Mouse (Mus musculus) layer of hippocampus, adult 8-10 months (tissue): ENCODE data around the gene Armc3. TPM values are rescaled to one million over a fixed set of nuclear protein-coding genes. Genes with fewer than 3 reads are reported as not detected.
A peak's percentile ranks its signal among the peaks of the same experiment; 100 is the strongest.

Experiments
- DNase-seq, 2 experiments: peaks; one replicate each; pipeline ENCODE4 v3.0.0; 2022; ENCODE audit warnings: low spot score in 2 of 2
- total RNA-seq, 4 experiments: library from RNA; stranded (reverse); gene quantifications; 2 replicates each; pipeline ENCODE4 v1.2.4; 2022

Armc3 gene
- 1 to 10 TPM in 1 of 4 experiments, under 1 TPM in 3; 0.66 to 1.2 (median 0.87) TPM for total RNA-seq

DNA sequence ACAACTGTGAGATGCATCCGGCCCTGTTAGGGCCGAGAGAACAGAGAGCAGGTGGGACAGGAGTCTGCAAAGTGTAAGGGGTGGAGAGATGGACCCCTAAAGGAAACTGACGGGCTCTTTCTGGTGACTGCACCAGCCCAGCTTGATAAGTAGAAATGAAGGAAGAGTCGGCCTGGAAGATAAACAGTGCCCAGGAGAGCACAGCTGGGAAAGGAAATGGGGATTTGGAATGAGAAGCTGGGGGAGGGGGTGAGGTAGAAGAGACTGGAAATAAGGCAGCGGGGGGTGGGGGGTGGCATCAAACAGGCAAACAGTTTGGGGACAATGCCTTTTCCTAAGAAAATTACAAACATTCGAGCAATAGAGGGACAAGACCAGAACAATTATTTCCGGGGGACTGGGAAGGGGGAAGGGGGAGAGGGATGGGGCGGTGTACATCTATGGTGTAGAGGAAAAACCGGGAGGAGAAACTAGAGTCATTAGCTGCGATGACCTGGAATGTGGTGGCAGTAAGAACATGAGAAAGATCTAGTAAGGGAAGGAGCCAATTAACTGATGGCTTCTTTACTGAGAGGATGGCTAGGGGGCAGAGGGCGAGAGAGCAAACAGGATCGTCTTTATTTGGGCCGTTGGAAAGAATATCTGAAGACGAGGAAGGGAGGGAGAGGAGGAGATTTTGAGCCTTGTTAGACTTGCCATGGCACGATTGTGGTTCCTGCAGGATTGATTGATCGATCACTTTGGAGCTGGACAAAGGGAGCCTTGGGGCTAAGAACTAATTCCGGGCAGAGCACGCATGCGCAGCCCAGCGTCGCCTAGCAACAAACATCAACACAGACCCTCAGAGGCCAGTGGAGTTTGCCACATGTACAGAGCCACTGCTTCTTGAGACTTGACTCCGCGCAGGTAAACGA is at the start of gene Armc3:
TSS of gene Armc3 (plus strand) at position 851 of the 914 bp plus-strand sequence.
- DNase-seq: peak; percentile 25 to 60

DNA sequence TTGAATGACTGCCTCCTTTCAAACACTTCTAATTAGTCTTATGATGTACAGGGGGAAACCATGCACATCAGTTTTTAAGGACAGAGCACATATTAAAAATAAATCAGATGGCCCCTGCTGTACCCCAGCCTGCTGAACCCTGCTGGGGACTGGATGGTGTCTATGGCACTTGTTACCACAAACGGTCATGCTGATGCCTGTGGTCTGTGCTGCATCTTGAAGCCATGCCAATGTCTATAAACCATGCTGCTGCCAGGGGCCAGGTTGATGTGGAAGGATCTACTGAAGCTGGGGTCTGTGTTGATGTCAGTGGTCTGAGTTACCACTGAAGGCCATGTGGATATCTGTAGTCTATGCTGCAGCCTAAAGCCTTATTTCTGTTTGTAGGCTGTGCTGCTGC is 46.4 kb upstream of the Armc3 start:
- DNase-seq: no peak

- DNase-seq: no peak
These were observed 42.9 kb upstream of the Armc3 start for GRCm38 (mm10) chr2:19156176-19156575.

- no peak for DNase-seq
These were observed 39.6 kb upstream of the Armc3 start for GRCm38 (mm10) chr2:19159539-19159938.

GRCm38 (mm10) chr2:19160368-19161114 is 38.6 kb upstream of the Armc3 start:
- no peak for DNase-seq

DNA sequence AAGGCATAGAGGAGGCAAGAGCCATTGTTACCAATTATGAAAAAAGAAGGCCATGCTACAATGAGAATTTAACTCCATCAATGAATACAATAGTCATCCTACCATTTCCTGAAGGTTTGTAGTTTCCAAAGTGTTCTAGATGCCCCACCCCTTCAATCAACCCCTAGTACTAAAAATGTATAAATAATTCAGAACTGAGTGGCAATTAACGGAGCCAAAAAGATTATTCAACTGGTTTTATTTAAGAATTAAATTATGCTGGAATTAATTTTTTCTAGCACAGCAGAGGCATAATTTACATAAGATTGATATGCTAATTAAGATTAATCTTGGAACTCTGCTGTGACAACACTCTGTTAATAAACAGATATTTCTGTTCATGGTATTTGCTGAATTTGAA is 34.9 kb upstream of the Armc3 start:
- no peak for DNase-seq

DNA sequence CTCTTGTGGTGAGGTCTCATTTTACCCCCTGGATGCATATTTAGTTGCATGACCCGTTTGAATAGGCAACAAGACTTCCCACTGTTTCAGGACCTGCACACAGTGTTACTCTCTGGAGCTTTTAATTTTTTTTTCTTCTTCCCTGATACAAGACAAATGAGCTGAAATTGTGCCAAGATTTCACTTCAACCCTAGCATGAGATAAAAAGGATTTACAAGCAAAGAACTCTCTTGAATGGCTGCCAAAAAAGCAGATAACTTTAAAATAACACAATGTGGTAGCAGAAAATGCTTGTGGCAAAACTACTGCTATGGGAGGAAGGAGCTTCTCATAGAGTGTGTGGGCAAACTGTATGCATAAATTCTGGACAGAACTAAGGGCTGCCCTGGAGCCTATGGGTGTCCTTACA is 22.3 kb upstream of the Armc3 start:
- no peak for DNase-seq

DNA sequence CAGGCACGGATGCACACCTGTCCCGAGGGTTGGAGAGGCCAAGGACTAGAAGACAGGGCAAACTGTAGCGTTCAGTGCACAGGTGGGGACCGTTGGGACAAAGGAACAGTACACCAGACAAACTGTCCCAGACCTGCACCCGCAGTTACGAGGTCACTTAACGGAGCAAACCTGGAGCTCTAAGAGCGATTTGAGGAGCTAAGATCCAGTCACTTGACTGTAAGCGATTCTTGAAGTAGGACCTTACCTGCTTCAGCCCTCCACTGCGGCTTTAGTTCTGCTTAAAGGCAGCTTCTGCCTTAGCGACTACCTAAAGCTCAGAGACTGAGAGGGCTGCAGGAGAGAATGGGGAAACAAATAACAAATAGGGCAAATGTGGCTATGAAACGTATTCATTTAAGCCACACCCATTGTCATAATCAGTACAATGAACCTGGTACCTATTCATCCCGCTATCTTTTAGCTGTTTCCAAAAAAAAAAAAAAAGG is 308 bp downstream of the Armc3 start:
- no peak for DNase-seq

DNA sequence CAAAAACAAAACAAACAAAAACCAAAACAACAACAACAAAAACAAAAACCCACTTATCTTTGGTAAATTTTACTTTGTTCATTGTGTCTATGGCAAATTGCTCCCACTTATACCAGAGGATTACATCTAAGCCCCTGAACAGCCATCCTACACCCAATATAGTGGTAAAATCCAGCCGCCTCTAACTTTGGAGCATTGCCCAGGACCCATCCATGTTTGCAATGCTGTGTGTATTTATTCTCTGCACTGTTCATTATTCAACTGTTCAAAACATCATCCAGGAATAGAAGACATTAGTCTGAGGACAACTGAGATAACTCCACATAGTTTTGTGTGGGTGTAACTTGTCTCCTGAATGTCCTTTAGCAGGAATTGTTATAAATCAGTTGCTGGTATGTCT is 1.0 kb downstream of the Armc3 start:
- no peak for DNase-seq

DNA sequence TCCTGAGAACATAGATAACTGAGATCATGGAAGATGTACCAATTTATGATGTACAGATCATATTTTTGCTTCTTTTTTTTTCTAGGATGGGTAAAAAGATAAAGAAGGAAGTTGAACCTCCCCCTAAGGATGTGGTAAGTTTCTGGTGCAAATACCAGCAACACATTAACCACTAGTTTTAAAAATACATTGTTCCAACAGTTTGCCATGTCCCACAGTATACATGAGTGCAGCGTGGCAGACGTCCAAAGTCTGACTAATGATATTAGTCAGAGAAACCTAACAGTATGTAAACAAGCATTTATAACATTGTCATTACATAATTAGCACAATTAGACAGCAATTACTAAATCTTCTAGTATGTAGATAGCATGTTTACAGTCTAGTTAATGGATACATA is 2.6 kb downstream of the Armc3 start:
- DNase-seq: no peak

- DNase-seq: no peak
These were observed 35.2 kb downstream of the Armc3 start for GRCm38 (mm10) chr2:19234305-19234704.

- DNase-seq: no peak
These were observed 36.1 kb downstream of the Armc3 start for GRCm38 (mm10) chr2:19235193-19235592.

GRCm38 (mm10) chr2:19235614-19236013 is 36.5 kb downstream of the Armc3 start:
- no peak for DNase-seq

- DNase-seq: no peak
These were observed 39.7 kb downstream of the Armc3 start for GRCm38 (mm10) chr2:19238771-19239170.

DNA sequence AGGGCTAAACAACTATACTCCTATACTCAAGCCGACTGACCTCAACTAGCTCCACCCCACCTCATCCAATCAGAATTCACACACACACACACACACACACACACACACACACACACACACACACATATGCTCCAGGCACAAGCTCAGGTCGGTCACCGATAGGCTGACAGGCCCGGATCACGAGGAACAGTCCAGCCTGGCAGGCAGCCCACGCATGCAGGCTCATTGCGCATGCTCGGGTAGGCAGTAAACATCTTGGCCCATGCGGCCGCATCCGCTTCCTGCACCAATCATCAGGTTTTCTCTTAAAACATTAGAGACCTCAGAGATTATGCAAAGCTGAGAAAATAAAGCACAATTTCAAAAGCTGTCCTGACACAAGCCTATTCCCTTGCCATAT is 50.5 kb downstream of the Armc3 start:
- no peak for DNase-seq

GRCm38 (mm10) chr2:19255037-19255436 is 55.9 kb downstream of the Armc3 start:
- no peak for DNase-seq

DNA sequence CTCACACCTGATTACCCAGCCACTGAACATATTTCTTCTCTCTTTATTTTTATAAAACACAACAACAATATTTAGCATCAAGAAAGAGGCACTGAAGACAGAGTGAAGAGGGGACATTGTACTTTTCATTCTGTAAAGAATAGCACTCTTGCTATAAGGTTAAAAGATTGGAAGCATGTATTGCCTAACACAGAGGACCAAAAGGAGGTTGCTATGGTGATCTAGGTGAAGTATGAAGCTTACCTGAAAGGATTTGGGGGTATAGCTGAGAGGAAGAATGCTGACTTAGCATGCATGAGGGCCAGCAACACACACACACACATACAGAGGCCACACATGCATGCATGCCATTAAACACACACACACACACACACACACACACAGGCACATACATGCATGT is 58.2 kb downstream of the Armc3 start:
- no peak for DNase-seq

- no peak for DNase-seq
These were observed 61.3 kb downstream of the Armc3 start for GRCm38 (mm10) chr2:19260399-19260798.

GRCm38 (mm10) chr2:19263375-19263774 is 64.3 kb downstream of the Armc3 start:
- no peak for DNase-seq

- no peak for DNase-seq
These were observed 66.7 kb downstream of the Armc3 start for GRCm38 (mm10) chr2:19265834-19266233.

DNA sequence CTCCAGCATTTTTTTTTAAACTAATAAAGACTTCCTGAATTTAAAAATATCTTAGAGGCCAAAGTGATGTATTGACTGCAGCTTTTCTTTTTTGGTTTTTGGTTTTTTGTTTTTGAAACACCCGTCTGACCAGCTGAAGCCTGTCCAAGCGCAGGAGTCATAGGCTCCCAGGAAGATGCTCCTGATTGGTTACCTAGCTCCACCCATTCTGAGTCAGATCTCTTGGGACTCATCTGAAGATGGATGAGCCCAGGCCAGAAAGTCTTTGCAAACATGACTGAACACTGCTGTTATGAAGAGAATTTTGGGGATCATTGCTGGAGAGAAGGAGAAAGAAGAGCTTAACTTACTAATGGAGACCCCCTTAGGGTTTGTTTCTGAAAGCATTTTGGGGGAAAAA is 68.3 kb downstream of the Armc3 start:
- no peak for DNase-seq

DNA sequence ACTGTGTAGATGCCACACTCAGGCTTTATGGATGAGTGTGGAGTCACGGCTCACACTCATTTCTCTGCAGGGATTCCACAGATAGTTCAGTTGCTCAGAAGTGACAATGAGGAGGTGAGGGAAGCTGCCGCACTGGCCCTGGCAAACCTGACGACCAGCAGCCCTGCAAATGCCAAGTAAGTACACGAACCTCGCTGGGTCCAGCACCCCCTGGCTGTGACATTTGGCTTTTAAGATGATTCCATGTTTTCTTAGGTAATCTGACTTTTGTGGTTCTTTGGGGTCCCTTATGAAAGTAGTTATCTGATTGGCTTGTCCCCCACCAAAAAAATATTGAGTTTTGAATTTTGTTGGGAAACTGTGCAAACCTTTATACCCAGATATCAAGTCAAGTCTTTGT is 70.9 kb downstream of the Armc3 start:
- DNase-seq: no peak
